17 mouse cellular contexts compared by ENCODE assay signal in genomic region chr2:38108586-38108985, GRCm38 (mm10).
DNase-seq lines count a peak whose midpoint lies in the region; ATAC-seq and TF ChIP-seq lines count a peak whose summit lies in the region.
"Had no signal": no experiment of that assay in that cellular context is flagged by ENCODE, and none has a peak within 500 bp of the region (broad histone marks: within the 10 kb centered on the region; RNA-seq: fewer than 3 reads in every experiment).

No protein-coding gene starts in this region.

- ATAC-seq in liver, embryonic 12.5 days = no peak
- ATAC-seq: forebrain, embryonic 13.5 days; forebrain, embryonic 15.5 days; forebrain, postnatal 0 days had no signal

- WGBS in heart, embryonic 10.5 days = 79% methylated on average over 2 of the region's 2 CpGs
- 26% methylated on average over 2 of the region's 2 CpGs for WGBS in liver, adult 2 months
- WGBS in liver, embryonic 12.5 days (ENCODE audit: insufficient replicate concordance) = 61% methylated on average over 2 of the region's 2 CpGs
- 94% methylated on average over 2 of the region's 2 CpGs for WGBS in thymus, adult 2 months

- no peaks in the 10 kb centered on the region; the same call in 1 of the 2 replicates for H3K79me2 ChIP-seq in liver, adult 2 months (ENCODE audit: control insufficient read depth, insufficient read depth, low read length)

- no peaks in the 10 kb centered on the region for H3K4me1 ChIP-seq in heart, embryonic 10.5 days
- H3K4me1 ChIP-seq in liver, adult 2 months (ENCODE audit: control insufficient read depth, insufficient read depth, low read length) = peaks cover 4% of the 10 kb centered on the region; the same call in 1 of the 2 replicates
- peaks cover 12% of the 10 kb centered on the region; the same call in 1 of the 2 replicates for H3K4me1 ChIP-seq in liver, embryonic 12.5 days
- H3K4me1 ChIP-seq in thymus, adult 2 months (replicated peaks; ENCODE audit: control insufficient read depth, insufficient read depth, low read length) = no peaks in the 10 kb centered on the region

- no peaks in the 10 kb centered on the region for H3K27me3 ChIP-seq in heart, embryonic 10.5 days (ENCODE audit: insufficient read depth, poor library complexity, severe bottlenecking)
- H3K27me3 ChIP-seq in liver, adult 2 months (ENCODE audit: control insufficient read depth, insufficient read depth, low read length) = no peaks in the 10 kb centered on the region
- no peaks in the 10 kb centered on the region for H3K27me3 ChIP-seq in liver, embryonic 12.5 days (replicated peaks)
- no peaks in the 10 kb centered on the region for H3K27me3 ChIP-seq in thymus, adult 2 months (ENCODE audit: control insufficient read depth, insufficient read depth, low read length)
- H3K27me3 ChIP-seq: embryonic facial prominence, embryonic 12.5 days; forebrain, embryonic 13.5 days; forebrain, embryonic 15.5 days had no signal

- DNase-seq in heart, adult 11 months = peak; percentile 61
- DNase-seq in heart, embryonic 10.5 days (ENCODE audit: low spot score) = no peak
- DNase-seq in liver, adult 2 months (ENCODE audit: extremely low read depth, low read depth, low spot score) = peak; percentile 88
- DNase-seq in thymus, adult 2 months = no peak
- DNase-seq: adrenal gland, adult 8-10 months; adrenal gland, postnatal 25 days; cerebellum, adult 11-12 months; cerebellum, adult 2 months; cerebellum, adult 9-10 months; cerebellum, postnatal 10 days; cerebellum, postnatal 25 days; forebrain, postnatal 0 days had no signal

- H3K4me2 ChIP-seq in liver, embryonic 12.5 days = no peak overlapping the region
- H3K4me2 ChIP-seq: embryonic facial prominence, embryonic 12.5 days; forebrain, embryonic 13.5 days; forebrain, embryonic 15.5 days had no signal

- TF ChIP-seq POLR2A in liver, adult 2 months (IDR thresholded peaks at IDR 0.05; ENCODE audit: extremely low read depth, insufficient read depth, low read length) = no peak
- no peak for TF ChIP-seq POLR2A in thymus, adult 2 months (IDR thresholded peaks at IDR 0.05; ENCODE audit: control insufficient read depth, extremely low read depth, insufficient read depth, low read length, poor library complexity)

- H3K9ac ChIP-seq in liver, adult 2 months (ENCODE audit: low read depth, low read length) = no peak overlapping the region
- H3K9ac ChIP-seq in liver, embryonic 12.5 days = no peak overlapping the region
- H3K9ac ChIP-seq: embryonic facial prominence, embryonic 12.5 days; forebrain, embryonic 13.5 days; forebrain, embryonic 15.5 days; forebrain, postnatal 0 days had no signal

- no peak overlapping the region for H3K27ac ChIP-seq in heart, embryonic 10.5 days
- H3K27ac ChIP-seq in liver, adult 2 months (replicated peaks; ENCODE audit: insufficient read depth, low read depth, low read length) = no peak overlapping the region
- H3K27ac ChIP-seq in liver, embryonic 12.5 days = no peak overlapping the region
- H3K27ac ChIP-seq in thymus, adult 2 months (ENCODE audit: control insufficient read depth, insufficient read depth, low read length) = no peak overlapping the region
- H3K27ac ChIP-seq: embryonic facial prominence, embryonic 10.5 days; embryonic facial prominence, embryonic 12.5 days; forebrain, embryonic 13.5 days; forebrain, embryonic 15.5 days had no signal

- H3K36me3 ChIP-seq in heart, embryonic 10.5 days = no peaks in the 10 kb centered on the region
- H3K36me3 ChIP-seq in liver, adult 2 months (ENCODE audit: control insufficient read depth, insufficient read depth, low read length) = no peaks in the 10 kb centered on the region
- H3K36me3 ChIP-seq in liver, embryonic 12.5 days = no peaks in the 10 kb centered on the region
- no peaks in the 10 kb centered on the region for H3K36me3 ChIP-seq in thymus, adult 2 months (ENCODE audit: control insufficient read depth, insufficient read depth, low read length)
- H3K36me3 ChIP-seq: embryonic facial prominence, embryonic 10.5 days; embryonic facial prominence, embryonic 12.5 days; forebrain, embryonic 15.5 days had no signal

- TF ChIP-seq CTCF in liver, adult 2 months (IDR thresholded peaks at IDR 0.05; ENCODE audit: low read depth, low read length) = no peak
- TF ChIP-seq CTCF in thymus, adult 2 months (IDR thresholded peaks at IDR 0.05; ENCODE audit: borderline replicate concordance, control insufficient read depth, extremely low read depth, insufficient read depth, low read length, poor library complexity) = no peak

- H3K4me3 ChIP-seq in heart, embryonic 10.5 days = no peak overlapping the region
- no peak overlapping the region for H3K4me3 ChIP-seq in liver, adult 2 months (ENCODE audit: insufficient read depth, low read depth, low read length)
- H3K4me3 ChIP-seq in liver, embryonic 12.5 days = no peak overlapping the region
- no peak overlapping the region for H3K4me3 ChIP-seq in thymus, adult 2 months (ENCODE audit: control insufficient read depth, insufficient read depth, low read length)
- H3K4me3 ChIP-seq: embryonic facial prominence, embryonic 10.5 days; embryonic facial prominence, embryonic 12.5 days; forebrain, embryonic 13.5 days; forebrain, embryonic 15.5 days had no signal

- H3K9me3 ChIP-seq in heart, embryonic 10.5 days = no peaks in the 10 kb centered on the region
- no peaks in the 10 kb centered on the region for H3K9me3 ChIP-seq in liver, embryonic 12.5 days (replicated peaks)
- H3K9me3 ChIP-seq: embryonic facial prominence, embryonic 10.5 days; embryonic facial prominence, embryonic 12.5 days; forebrain, embryonic 13.5 days; forebrain, embryonic 15.5 days had no signal

Comparison
In these comparisons a context has a peak if more than half of its experiments do, and no peak if none do; other contexts are left out.
1. DNase-seq: peak in heart, adult 11 months (single experiment) and liver, adult 2 months (single experiment); none in heart, embryonic 10.5 days (single experiment) and thymus, adult 2 months (single experiment).